Mouse (Mus musculus): ENCODE results near the gene Mfsd5. TPM values are rescaled to one million over a fixed set of nuclear protein-coding genes. Genes with fewer than 3 reads are reported as not detected.

Gene Mfsd5
- polyA plus RNA-seq, 1 experiment from 2014 or later = 46.7 TPM

DNA sequence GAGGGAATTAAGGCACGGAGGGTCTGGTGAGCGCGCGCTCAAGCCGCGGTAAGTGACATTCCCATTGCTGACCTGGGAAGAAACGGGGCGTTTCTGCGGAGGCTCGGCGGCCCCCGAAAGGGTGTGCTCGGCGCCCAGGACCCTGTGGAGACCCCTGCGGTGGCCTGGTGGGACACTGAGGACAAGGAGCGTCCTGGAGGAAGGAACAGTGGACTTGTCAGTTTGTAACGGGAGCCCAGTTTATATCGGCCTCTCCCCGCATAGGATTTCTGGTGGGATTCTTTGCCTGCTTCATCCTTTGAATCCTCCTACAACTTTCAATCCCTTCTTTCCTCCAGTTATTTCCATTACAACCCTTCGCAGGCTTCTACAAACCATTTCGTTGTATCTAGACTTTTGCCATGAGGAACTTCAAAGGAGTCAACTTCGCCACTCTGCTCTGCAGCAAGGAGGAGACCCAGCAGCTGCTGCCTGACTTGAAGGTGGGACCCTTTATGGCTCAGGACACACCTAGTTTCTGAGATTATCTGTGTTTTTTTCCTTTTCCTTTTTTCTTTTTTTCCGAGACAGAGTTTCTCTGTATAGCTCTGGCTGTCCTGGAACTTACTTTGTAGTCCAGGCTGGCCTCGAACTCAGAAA, 17.2 kb downstream of the Mfsd5 start:
- peak; percentile 61 for ATAC-seq
- Histone ChIP-seq H3K27me3 (no peaks in the 10 kb centered on the region), H3K9ac (peak overlapping the region; percentile 68), H3K4me2 (peak overlapping the region; percentile 88), H3K4me3 (peak overlapping the region; percentile 60), H3K27ac (no peak overlapping the region), H3K9me3 (replicated peaks) (no peaks in the 10 kb centered on the region), H3K4me1 (peaks cover 11% of the 10 kb centered on the region), H3K36me3 (ENCODE audit: poor library complexity, severe bottlenecking) (peaks cover 33% of the 10 kb centered on the region)
- 3% methylated on average over 24 of the region's 24 CpGs for WGBS

DNA sequence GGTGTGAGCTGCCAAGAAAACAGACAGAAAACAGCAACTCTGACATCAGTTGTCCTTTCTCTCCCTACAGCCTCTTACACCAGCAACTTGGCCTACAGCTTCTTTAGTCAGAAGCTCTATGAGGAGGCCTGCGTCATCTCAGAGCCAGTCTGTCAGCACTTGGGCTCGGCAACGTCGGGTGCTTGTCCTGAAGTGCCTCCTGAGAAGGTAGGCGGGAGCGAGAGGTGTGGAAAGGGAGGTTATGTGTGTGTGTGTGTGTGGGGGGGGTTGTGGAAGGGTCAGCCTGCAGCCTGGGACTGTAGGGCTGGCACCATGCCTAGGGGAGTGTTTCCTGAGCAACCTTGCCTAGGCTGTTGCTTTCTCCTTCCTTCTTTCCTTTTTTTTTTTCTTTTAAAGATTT, 23.3 kb downstream of the Mfsd5 start:
- WGBS = 89% methylated on average over 6 of the region's 6 CpGs
- Histone ChIP-seq H3K9ac (0 out of 2 replicates have a peak overlapping the region, but pooled peaks have one; percentile 16), H3K27ac (no peak overlapping the region), H3K4me2 (no peak overlapping the region), H3K36me3 (ENCODE audit: poor library complexity, severe bottlenecking) (peaks cover 86% of the 10 kb centered on the region), H3K4me3 (no peak overlapping the region), H3K9me3 (replicated peaks) (no peaks in the 10 kb centered on the region), H3K4me1 (no peaks in the 10 kb centered on the region), H3K27me3 (no peaks in the 10 kb centered on the region)
- ATAC-seq = no peak

DNA sequence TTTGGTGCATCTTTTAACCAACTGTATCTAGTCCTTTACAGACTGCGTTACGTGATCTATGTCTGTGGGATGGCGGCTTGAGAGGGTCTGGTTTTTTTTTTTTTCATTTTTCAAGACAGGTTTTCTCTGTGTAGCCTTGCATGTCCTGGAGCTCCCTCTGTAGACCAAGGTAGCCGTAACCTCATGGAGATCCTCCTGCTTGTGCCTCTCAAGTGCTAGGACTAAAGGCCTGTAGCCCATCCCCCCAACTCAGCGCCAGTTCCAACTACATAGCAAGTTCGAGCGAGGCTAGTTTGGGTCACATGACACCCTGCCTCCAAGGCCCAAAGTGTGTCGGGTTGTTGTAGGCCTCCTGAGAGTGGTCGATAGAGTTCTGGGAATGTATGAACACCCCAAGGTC, 29.5 kb downstream of the Mfsd5 start:
- 88% methylated on average over 9 of the region's 9 CpGs for WGBS
- no peaks in the 10 kb centered on the region for H3K4me1 ChIP-seq
- peaks cover 91% of the 10 kb centered on the region for H3K36me3 ChIP-seq (ENCODE audit: poor library complexity, severe bottlenecking)

GRCm38 (mm10) chr15:102310074-102310845, 31.0 kb downstream of the Mfsd5 start:
- Histone ChIP-seq H3K4me2 (no peak overlapping the region), H3K9me3 (replicated peaks) (no peaks in the 10 kb centered on the region), H3K4me3 (no peak overlapping the region), H3K27ac (no peak overlapping the region), H3K27me3 (no peaks in the 10 kb centered on the region), H3K4me1 (no peaks in the 10 kb centered on the region), H3K9ac (no peak overlapping the region), H3K36me3 (ENCODE audit: poor library complexity, severe bottlenecking) (peaks cover 90% of the 10 kb centered on the region)
- ATAC-seq = no peak
- 92% methylated on average over 10 of the region's 10 CpGs for WGBS

More for the DNA sequence above, 29.5 kb downstream of the Mfsd5 start:
- Histone ChIP-seq H3K9ac (no peak overlapping the region), H3K27me3 (no peaks in the 10 kb centered on the region), H3K4me3 (no peak overlapping the region), H3K9me3 (replicated peaks) (no peaks in the 10 kb centered on the region), H3K4me2 (no peak overlapping the region), H3K27ac (no peak overlapping the region)
- ATAC-seq = no peak

- H3K4me1 ChIP-seq = no peaks in the 10 kb centered on the region
Measured at GRCm38 (mm10) chr15:102311489-102311888, 32.2 kb downstream of the Mfsd5 start.

DNA sequence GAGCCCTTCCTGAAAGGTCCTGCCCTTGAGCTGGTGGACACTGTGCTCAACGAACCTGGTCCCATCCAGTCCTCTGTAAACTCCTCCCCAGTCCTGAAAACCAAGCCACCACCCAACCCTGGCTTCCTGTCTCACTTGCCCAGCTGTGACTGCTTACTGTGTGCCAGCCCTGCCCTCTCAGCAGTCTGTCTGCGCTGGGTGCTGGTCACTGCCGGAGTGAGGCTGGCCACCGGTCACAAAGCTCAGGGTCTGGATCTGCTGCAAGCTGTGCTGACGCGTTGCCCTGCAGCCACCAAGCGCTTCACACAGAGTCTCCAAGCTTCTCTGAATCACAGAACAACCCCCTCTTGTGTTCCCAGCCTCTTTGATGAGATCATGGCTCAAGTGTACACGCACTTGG, 36.0 kb downstream of the Mfsd5 start:
- H3K27ac ChIP-seq = no peak overlapping the region
- H3K4me2 ChIP-seq = no peak overlapping the region
- no peak for ATAC-seq
- no peak overlapping the region for H3K4me3 ChIP-seq
- H3K27me3 ChIP-seq = no peaks in the 10 kb centered on the region
- no peaks in the 10 kb centered on the region for H3K9me3 ChIP-seq (replicated peaks)
- no peaks in the 10 kb centered on the region for H3K4me1 ChIP-seq
- 92% methylated on average over 8 of the region's 8 CpGs for WGBS
- peaks cover 92% of the 10 kb centered on the region for H3K36me3 ChIP-seq (ENCODE audit: poor library complexity, severe bottlenecking)
- H3K9ac ChIP-seq = no peak overlapping the region

More at GRCm38 (mm10) chr15:102311489-102311888, 32.2 kb downstream of the Mfsd5 start:
- Histone ChIP-seq H3K36me3 (ENCODE audit: poor library complexity, severe bottlenecking) (peaks cover 90% of the 10 kb centered on the region), H3K27me3 (no peaks in the 10 kb centered on the region), H3K27ac (no peak overlapping the region), H3K9ac (no peak overlapping the region), H3K4me3 (no peak overlapping the region), H3K4me2 (no peak overlapping the region), H3K9me3 (replicated peaks) (no peaks in the 10 kb centered on the region)
- no peak for ATAC-seq

GRCm38 (mm10) chr15:102316263-102316662, 37.0 kb downstream of the Mfsd5 start:
- 88% methylated on average over 6 of the region's 6 CpGs for WGBS
- H3K4me1 ChIP-seq = no peaks in the 10 kb centered on the region
- no peaks in the 10 kb centered on the region for H3K9me3 ChIP-seq (replicated peaks)
- no peak overlapping the region for H3K4me3 ChIP-seq
- H3K27ac ChIP-seq = no peak overlapping the region
- H3K27me3 ChIP-seq = no peaks in the 10 kb centered on the region
- H3K4me2 ChIP-seq = no peak overlapping the region
- peaks cover 93% of the 10 kb centered on the region for H3K36me3 ChIP-seq (ENCODE audit: poor library complexity, severe bottlenecking)
- ATAC-seq = no peak
- no peak overlapping the region for H3K9ac ChIP-seq

DNA sequence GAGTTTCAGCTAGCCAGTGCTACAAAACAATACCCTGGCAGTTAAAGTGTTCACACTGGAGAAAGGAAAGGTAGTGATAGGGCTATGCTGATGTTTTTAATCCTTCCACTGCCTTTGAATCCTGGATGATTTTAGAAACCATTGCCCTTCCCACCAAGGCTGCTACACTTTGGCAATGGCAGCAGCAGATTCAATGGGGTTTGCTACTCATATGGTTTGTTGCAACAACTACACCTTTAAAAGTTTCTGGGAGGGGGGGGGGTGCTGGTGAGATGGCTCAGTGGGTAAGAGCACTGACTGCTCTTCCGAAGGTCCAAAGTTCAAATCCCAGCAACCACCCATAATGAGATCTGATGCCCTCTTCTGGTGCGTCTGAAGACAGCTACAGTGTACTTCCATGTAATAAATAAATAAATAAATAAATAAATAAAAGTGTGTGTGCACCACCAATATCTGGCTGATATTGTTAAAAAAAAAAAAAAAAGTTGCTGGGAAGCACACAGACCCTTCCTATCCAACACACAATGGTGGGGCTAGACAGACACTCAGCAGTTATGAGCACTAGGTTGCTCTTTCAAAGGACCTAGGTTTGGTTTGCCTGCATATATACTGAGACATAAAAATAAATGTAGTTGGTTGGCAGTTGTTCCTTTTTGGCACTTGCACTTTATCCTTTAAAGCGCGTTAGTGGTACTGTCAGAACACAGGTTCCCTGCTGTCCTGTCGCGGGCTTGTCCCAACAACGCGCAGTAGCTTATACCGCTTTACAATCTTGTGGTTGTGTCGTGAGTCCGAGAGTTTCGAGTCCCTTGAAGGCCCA, 45.6 kb downstream of the Mfsd5 start:
- Histone ChIP-seq H3K27me3 (no peaks in the 10 kb centered on the region), H3K27ac (no peak overlapping the region), H3K4me2 (peak overlapping the region; percentile 88), H3K36me3 (ENCODE audit: poor library complexity, severe bottlenecking) (peaks cover 59% of the 10 kb centered on the region), H3K9ac (no peak overlapping the region), H3K9me3 (replicated peaks) (no peaks in the 10 kb centered on the region), H3K4me1 (peaks cover 13% of the 10 kb centered on the region), H3K4me3 (no peak overlapping the region; the same call in 1 of the 2 replicates)
- 83% methylated on average over 12 of the region's 12 CpGs for WGBS
- no peak for ATAC-seq

DNA sequence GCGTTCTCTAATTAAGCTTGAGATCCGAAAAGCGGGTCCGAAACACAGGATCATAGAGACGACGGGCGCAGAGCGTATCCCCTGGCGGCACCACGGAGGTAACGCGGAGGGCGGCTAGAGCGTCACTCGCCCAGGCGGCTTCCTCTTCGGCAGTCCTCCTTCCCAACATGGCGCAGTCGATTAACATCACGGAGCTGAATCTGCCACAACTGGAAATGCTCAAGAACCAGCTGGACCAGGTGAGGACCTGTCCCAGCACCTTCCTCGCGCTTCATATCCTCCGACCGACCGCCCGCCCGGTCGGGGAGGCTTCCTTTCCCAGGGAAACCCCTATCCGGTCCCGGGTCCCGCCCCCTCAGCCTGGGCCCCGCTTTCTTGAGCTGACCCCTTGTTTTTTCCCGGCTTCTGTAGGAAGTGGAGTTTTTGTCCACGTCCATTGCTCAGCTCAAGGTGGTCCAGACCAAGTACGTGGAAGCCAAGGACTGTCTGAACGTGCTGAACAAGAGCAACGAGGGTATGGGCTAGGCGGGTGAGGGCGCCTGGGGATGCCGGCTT, 46.8 kb downstream of the Mfsd5 start, which contains the start of gene Pfdn5:
Gene Pfdn5 (plus strand): TSS at position 95 of the 555 bp plus-strand sequence.
- Histone ChIP-seq H3K27ac (no peak within 1 kb of the TSS), H3K36me3 (ENCODE audit: poor library complexity, severe bottlenecking) (peaks cover 57% of the 10 kb centered on the region), H3K9me3 (replicated peaks) (no peaks in the 10 kb centered on the region), H3K27me3 (no peaks in the 10 kb centered on the region), H3K4me3 (peak within 1 kb of the TSS; percentile 95), H3K4me2 (peak within 1 kb of the TSS; percentile 88), H3K9ac (peak within 1 kb of the TSS; percentile 89), H3K4me1 (peaks cover 15% of the 10 kb centered on the region)
- peak; percentile 97 for ATAC-seq
- under 1% methylated on average over 40 of the region's 40 CpGs for WGBS

DNA sequence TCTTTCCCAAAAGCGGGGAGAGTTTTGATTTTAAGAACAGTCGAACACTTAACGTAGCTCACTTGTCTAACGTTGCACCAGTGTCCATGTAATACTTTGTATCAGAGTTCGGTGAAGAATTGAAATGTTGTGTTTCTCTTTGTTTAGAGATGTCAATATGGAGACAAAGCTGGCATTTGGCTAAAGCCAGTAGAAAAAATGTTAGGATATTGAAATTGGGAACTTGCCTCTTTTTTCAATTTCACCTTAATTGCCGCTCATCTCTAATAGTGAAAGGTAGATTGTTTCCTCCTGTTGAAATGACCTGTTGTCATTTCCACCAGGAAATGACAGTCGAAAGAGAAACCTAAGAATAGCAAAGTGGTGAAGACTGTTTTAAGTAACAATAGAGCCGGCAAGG, 47.6 kb downstream of the Mfsd5 start:
- no peaks in the 10 kb centered on the region for H3K27me3 ChIP-seq
- H3K4me1 ChIP-seq = peaks cover 19% of the 10 kb centered on the region
- peak overlapping the region; percentile 95 for H3K4me3 ChIP-seq
- H3K4me2 ChIP-seq = peak overlapping the region; percentile 88
- no peak overlapping the region for H3K27ac ChIP-seq
- H3K9ac ChIP-seq = peak overlapping the region; percentile 89
- WGBS = 72% methylated on average over 8 of the region's 8 CpGs
- no peak for ATAC-seq
- peaks cover 51% of the 10 kb centered on the region for H3K36me3 ChIP-seq (ENCODE audit: poor library complexity, severe bottlenecking)
- H3K9me3 ChIP-seq (replicated peaks) = no peaks in the 10 kb centered on the region
